Mouse (Mus musculus): ENCODE data around the gene Pcnx3. TPM values are rescaled to one million over a fixed set of nuclear protein-coding genes. Genes with fewer than 3 reads are reported as not detected.

The Pcnx3 gene
- polyA plus RNA-seq, 1 experiment from 2014 or later, result 22.6 TPM

DNA sequence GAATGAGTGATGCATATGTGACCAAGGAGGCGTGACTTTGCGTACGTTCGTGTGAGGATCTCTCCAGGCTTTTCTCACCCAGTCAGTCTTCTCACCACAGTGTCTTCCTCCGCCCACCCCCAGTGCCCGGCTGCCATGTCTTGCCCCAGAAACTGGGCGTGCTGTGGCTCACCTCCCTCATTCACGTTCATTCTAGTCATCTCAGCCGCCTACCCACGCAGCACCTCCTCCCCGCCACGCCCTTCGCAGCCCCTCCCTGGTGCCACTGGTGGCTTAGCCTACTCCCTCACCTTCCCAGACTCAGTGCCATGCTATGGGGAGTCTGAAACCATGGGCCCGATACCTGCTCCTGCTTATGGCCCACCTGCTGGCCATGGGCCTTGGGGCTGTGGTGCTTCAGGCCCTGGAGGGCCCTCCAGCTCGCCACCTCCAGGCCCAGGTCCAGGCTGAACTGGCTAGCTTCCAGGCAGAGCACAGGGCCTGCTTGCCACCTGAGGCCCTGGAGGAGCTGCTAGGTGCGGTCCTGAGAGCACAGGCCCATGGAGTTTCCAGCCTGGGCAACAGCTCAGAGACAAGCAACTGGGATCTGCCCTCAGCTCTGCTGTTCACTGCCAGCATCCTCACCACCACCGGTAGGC is 15.6 kb upstream of the Pcnx3 start, which contains the start of gene Kcnk7:
Gene Kcnk7, plus strand, starts transcription at position 205 of the 638 bp plus-strand sequence.
- Histone ChIP-seq H3K27ac (ENCODE audit: low read depth, low read length) (peak within 1 kb of the TSS; percentile 30; the same call in 1 of the 2 replicates), H3K4me3 (ENCODE audit: low read length) (no peak within 1 kb of the TSS), H3K4me2 (ENCODE audit: low read length) (no peak within 1 kb of the TSS), H3K27me3 (replicated peaks; ENCODE audit: control insufficient read depth, insufficient read depth, low read length) (no peaks in the 10 kb centered on the region), H3K9me3 (ENCODE audit: control insufficient read depth, low read length) (no peaks in the 10 kb centered on the region), H3K36me3 (ENCODE audit: control insufficient read depth, insufficient read depth, low read length) (peaks cover 29% of the 10 kb centered on the region), H3K4me1 (ENCODE audit: control insufficient read depth, insufficient read depth, low read depth, low read length) (no peaks in the 10 kb centered on the region; the same call in 1 of the 2 replicates), H3K9ac (ENCODE audit: low read depth, low read length) (no peak within 1 kb of the TSS)
- 0 out of 2 replicates have a peak, but pooled peaks have one; percentile 13 for ATAC-seq
- WGBS, result 73% methylated on average over 17 of the region's 17 CpGs

DNA sequence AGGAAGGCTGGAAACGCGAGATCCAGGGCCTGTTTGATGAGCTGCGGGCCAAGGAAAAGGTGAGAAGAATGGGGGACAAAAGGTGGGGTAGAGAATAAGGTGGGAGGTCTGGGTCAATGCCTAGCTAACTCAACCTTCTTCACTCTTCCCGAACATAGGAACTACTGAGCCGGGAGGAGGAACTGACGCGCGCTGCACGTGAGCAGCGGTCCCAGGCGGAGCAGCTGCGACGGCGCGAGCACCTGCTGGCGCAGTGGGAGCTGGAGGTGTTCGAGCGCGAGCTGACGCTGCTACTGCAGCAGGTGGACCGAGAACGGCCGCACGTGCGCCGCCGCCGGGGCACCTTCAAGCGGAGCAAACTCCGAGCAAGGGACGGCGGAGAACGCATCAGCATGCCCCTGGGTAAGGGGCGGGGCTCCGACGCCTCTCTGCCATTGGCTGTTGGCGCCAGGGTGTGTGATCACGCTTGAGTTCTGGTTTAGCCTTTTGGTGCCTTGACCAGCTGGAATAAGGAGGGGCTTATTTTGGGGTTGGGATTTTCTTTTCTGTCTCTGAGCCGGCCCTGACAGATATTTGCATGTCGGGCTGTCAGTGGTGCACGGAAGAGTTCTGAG is 7.2 kb upstream of the Pcnx3 start:
- Histone ChIP-seq H3K4me2 (ENCODE audit: low read length) (peak overlapping the region; percentile 53), H3K9ac (ENCODE audit: low read depth, low read length) (peak overlapping the region; percentile 46; the same call in 1 of the 2 replicates), H3K4me3 (ENCODE audit: low read length) (peak overlapping the region; percentile 33), H3K36me3 (ENCODE audit: control insufficient read depth, insufficient read depth, low read length) (peaks cover 29% of the 10 kb centered on the region), H3K27ac (ENCODE audit: low read depth, low read length) (no peak overlapping the region), H3K27me3 (replicated peaks; ENCODE audit: control insufficient read depth, insufficient read depth, low read length) (no peaks in the 10 kb centered on the region), H3K9me3 (ENCODE audit: control insufficient read depth, low read length) (no peaks in the 10 kb centered on the region), H3K4me1 (ENCODE audit: control insufficient read depth, insufficient read depth, low read depth, low read length) (peaks cover 22% of the 10 kb centered on the region)
- ATAC-seq, result peak; percentile 69; the same call in 1 of the 2 replicates
- WGBS, result 9% methylated on average over 41 of the region's 41 CpGs

DNA sequence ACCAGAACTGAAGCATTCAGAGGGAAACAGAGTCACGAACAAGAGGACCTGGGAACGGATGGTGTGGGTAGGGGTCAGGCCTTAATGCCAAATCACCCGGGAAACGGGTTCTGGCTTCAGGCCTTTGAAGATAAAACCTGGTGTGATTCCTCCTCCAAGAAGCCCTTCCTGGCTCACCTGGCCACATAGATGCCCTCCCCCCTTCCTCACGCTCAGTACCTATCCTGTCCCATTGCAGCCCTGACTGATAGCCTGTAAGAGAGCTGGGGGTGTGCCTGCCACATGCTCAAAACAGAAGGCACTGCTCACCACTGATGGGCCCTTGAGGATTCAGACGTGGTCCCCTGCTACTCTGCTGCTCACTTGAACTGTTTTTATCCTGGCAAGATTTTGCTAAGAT is 5.1 kb upstream of the Pcnx3 start:
- no peak overlapping the region for H3K27ac ChIP-seq (ENCODE audit: low read depth, low read length)
- no peak overlapping the region for H3K4me2 ChIP-seq (ENCODE audit: low read length)
- H3K4me3 ChIP-seq (ENCODE audit: low read length), result no peak overlapping the region
- H3K27me3 ChIP-seq (replicated peaks; ENCODE audit: control insufficient read depth, insufficient read depth, low read length), result no peaks in the 10 kb centered on the region
- no peak overlapping the region for H3K9ac ChIP-seq (ENCODE audit: low read depth, low read length)
- no peaks in the 10 kb centered on the region for H3K9me3 ChIP-seq (ENCODE audit: control insufficient read depth, low read length)
- H3K36me3 ChIP-seq (ENCODE audit: control insufficient read depth, insufficient read depth, low read length), result peaks cover 18% of the 10 kb centered on the region
- H3K4me1 ChIP-seq (ENCODE audit: control insufficient read depth, insufficient read depth, low read depth, low read length), result peaks cover 35% of the 10 kb centered on the region
- no peak for ATAC-seq
- WGBS, result 88% methylated on average over 6 of the region's 6 CpGs

DNA sequence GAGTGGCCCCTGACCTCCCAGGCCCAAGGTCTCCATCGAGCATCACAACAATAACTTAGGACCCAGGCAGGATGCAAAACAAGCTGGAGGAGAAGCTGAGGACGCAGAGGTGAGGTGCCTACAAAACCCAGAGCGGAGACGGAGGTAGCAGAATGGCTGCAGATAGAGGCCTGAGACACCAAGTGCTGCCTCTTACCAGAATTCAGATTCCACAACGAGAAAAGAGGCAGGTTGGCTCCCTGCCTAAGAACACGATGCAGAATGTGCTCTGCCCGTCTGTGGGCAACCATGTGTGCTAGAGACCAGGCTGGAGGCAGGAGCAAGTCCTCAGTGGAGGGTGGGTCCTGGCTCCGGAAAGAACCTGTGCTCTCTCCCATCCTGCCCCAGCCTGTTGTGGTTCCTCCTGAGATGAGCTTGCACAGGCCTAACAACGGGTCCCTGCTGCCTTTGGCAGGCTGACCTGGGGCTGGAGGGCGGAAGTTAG is 4.2 kb upstream of the Pcnx3 start:
- Histone ChIP-seq H3K27me3 (replicated peaks; ENCODE audit: control insufficient read depth, insufficient read depth, low read length) (no peaks in the 10 kb centered on the region), H3K27ac (ENCODE audit: low read depth, low read length) (no peak overlapping the region), H3K4me3 (ENCODE audit: low read length) (peak overlapping the region; percentile 6; the same call in 1 of the 2 replicates), H3K9me3 (ENCODE audit: control insufficient read depth, low read length) (no peaks in the 10 kb centered on the region), H3K9ac (ENCODE audit: low read depth, low read length) (peak overlapping the region; percentile 45), H3K36me3 (ENCODE audit: control insufficient read depth, insufficient read depth, low read length) (peaks cover 12% of the 10 kb centered on the region; the same call in 1 of the 2 replicates), H3K4me1 (ENCODE audit: control insufficient read depth, insufficient read depth, low read depth, low read length) (peaks cover 36% of the 10 kb centered on the region), H3K4me2 (ENCODE audit: low read length) (peak overlapping the region; percentile 42)
- 79% methylated on average over 10 of the region's 10 CpGs for WGBS
- ATAC-seq, result no peak

DNA sequence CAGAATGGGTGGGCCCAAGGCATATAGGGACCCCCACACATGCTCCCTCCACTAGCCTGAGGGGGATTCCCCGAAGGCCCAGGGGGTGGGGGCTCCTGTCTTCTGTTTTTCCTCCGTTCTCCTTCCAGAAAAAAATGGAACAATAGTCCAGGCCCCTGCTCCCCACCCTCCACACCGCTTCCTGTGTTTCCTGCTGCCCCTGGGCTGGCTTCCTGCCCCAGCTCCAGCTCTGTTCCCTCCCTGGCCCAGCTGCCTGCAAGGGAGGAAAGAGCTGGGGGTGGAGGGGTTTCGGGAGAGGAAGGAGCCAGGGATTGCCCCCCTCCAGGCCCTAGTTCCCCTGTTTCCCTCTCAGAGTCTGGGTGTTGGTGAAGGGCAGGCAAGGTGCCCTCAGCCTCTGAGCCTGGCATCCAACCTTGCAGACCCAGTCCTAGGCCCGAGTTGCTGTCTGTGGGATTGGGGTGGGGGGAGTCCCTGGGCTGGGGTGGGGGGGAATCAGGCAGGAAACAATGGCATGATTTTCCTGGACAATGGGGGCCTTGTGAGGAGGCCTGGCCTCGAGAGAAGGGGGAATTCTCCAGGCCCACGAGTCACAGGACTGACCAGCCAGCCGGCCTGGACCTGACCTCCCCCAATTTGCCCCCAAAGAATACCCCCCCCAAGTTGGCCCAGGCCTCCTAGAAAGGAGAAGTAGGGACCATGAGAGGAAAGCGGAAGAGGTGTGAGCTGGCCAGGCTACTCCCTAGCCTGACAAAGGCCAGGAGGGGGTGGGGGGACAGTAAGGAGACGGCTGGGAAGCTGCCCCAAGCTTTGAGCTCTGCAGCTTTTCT is 3.6 kb upstream of the Pcnx3 start:
- peak overlapping the region; percentile 97; the same call in 1 of the 2 replicates for H3K4me3 ChIP-seq (ENCODE audit: low read length)
- H3K27me3 ChIP-seq (replicated peaks; ENCODE audit: control insufficient read depth, insufficient read depth, low read length), result no peaks in the 10 kb centered on the region
- ATAC-seq, result no peak
- peak overlapping the region; percentile 45 for H3K9ac ChIP-seq (ENCODE audit: low read depth, low read length)
- H3K4me2 ChIP-seq (ENCODE audit: low read length), result peak overlapping the region; percentile 100
- H3K4me1 ChIP-seq (ENCODE audit: control insufficient read depth, insufficient read depth, low read depth, low read length), result peaks cover 42% of the 10 kb centered on the region
- no peaks in the 10 kb centered on the region for H3K9me3 ChIP-seq (ENCODE audit: control insufficient read depth, low read length)
- peaks cover 6% of the 10 kb centered on the region; the same call in 1 of the 2 replicates for H3K36me3 ChIP-seq (ENCODE audit: control insufficient read depth, insufficient read depth, low read length)
- peak overlapping the region; percentile 35; the same call in 1 of the 2 replicates for H3K27ac ChIP-seq (ENCODE audit: low read depth, low read length)
- 59% methylated on average over 10 of the region's 10 CpGs for WGBS

DNA sequence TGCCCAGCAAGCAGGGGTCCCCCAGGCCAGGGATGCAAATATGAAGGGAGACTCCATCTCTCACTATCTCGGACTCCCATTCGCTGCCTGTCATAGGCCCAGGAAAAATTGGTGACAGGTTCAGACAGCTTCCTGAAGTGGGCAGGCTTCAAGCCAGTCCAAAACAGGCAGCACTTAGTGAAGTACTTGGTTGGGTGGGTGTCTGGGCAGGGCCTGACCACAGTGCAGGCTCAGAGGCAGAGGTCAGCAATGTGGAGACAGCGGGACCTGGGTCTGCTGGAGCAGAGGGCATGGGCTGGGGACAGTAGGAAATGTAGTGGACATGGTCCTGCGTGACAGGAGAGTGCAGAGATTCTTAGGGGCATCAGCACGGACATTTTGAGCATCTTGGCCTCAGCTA is 2.9 kb upstream of the Pcnx3 start:
- Histone ChIP-seq H3K4me1 (ENCODE audit: control insufficient read depth, insufficient read depth, low read depth, low read length) (peaks cover 45% of the 10 kb centered on the region), H3K27me3 (replicated peaks; ENCODE audit: control insufficient read depth, insufficient read depth, low read length) (no peaks in the 10 kb centered on the region), H3K4me2 (ENCODE audit: low read length) (peak overlapping the region; percentile 100), H3K4me3 (ENCODE audit: low read length) (peak overlapping the region; percentile 97; the same call in 1 of the 2 replicates), H3K27ac (ENCODE audit: low read depth, low read length) (no peak overlapping the region), H3K9ac (ENCODE audit: low read depth, low read length) (0 out of 2 replicates have a peak overlapping the region, but pooled peaks have one; percentile 83), H3K36me3 (ENCODE audit: control insufficient read depth, insufficient read depth, low read length) (peaks cover 4% of the 10 kb centered on the region; the same call in 1 of the 2 replicates), H3K9me3 (ENCODE audit: control insufficient read depth, low read length) (no peaks in the 10 kb centered on the region)
- WGBS, result 89% methylated on average over 5 of the region's 5 CpGs
- no peak for ATAC-seq

DNA sequence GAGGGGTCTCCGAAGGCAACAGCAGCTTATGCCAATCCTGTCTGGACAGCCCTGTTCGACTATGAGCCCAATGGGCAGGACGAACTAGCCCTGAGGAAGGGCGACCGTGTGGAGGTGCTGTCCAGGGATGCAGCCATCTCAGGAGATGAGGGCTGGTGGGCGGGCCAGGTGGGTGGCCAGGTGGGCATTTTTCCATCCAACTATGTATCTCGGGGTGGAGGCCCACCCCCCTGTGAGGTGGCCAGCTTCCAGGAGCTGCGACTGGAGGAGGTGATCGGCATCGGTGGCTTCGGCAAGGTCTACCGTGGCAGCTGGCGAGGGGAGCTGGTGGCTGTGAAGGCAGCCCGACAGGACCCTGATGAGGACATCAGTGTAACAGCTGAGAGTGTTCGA is 1.6 kb upstream of the Pcnx3 start:
- WGBS, result 69% methylated on average over 15 of the region's 15 CpGs

DNA sequence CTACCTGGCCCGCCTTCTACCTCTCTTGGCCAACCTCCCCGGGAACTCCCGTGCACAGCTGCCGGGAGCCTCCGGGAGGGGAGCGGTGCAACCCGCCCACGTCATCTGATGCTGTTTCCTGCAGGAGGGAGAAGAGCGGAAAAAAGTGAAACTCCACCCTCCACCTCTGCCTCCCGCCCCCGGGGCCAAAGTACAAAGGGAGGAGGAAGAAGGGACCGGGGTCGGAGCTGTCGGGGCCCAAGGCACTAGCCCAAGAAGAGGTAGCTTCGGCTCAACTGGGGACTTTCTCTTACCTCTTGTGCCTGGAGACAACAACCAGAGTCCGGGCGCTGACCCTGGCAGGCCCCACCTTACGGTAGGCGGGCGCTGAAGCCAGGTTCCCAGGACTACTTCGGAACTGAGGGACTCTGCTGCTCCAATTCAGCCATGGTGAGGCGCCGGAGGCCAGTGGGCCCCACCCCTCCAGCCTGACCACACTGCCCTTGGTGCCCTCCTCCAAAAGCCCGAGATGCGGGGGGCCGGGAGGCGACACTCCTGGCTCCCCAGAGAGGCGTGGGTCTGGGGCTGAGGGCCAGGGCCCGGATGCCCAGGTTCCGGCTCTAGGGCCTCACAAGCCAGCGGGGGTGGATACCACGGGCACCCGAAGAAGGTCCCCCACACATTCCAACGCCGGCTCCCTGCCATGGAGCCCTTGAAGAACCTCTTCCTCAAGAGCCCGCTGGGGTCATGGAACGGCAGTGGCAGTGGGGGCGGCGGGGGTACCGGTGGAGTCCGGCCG is 1.0 kb upstream of the Pcnx3 start:
- WGBS, result 10% methylated on average over 42 of the region's 42 CpGs
- Histone ChIP-seq H3K4me1 (ENCODE audit: control insufficient read depth, insufficient read depth, low read depth, low read length) (peaks cover 43% of the 10 kb centered on the region), H3K36me3 (ENCODE audit: control insufficient read depth, insufficient read depth, low read length) (peaks cover 12% of the 10 kb centered on the region), H3K4me2 (ENCODE audit: low read length) (peak overlapping the region; percentile 100), H3K9ac (ENCODE audit: low read depth, low read length) (peak overlapping the region; percentile 83), H3K9me3 (ENCODE audit: control insufficient read depth, low read length) (no peaks in the 10 kb centered on the region), H3K4me3 (ENCODE audit: low read length) (peak overlapping the region; percentile 97), H3K27me3 (replicated peaks; ENCODE audit: control insufficient read depth, insufficient read depth, low read length) (no peaks in the 10 kb centered on the region), H3K27ac (ENCODE audit: low read depth, low read length) (peak overlapping the region; percentile 87)
- no peak for ATAC-seq

More for the DNA sequence above, 1.6 kb upstream of the Pcnx3 start:
- H3K4me2 ChIP-seq (ENCODE audit: low read length), result peak overlapping the region; percentile 100
- peak overlapping the region; percentile 83 for H3K9ac ChIP-seq (ENCODE audit: low read depth, low read length)
- peak overlapping the region; percentile 87; the same call in 1 of the 2 replicates for H3K27ac ChIP-seq (ENCODE audit: low read depth, low read length)
- peaks cover 43% of the 10 kb centered on the region for H3K4me1 ChIP-seq (ENCODE audit: control insufficient read depth, insufficient read depth, low read depth, low read length)
- H3K9me3 ChIP-seq (ENCODE audit: control insufficient read depth, low read length), result no peaks in the 10 kb centered on the region
- peak overlapping the region; percentile 97 for H3K4me3 ChIP-seq (ENCODE audit: low read length)
- ATAC-seq, result no peak
- peaks cover 8% of the 10 kb centered on the region for H3K36me3 ChIP-seq (ENCODE audit: control insufficient read depth, insufficient read depth, low read length)
- H3K27me3 ChIP-seq (replicated peaks; ENCODE audit: control insufficient read depth, insufficient read depth, low read length), result no peaks in the 10 kb centered on the region

Measured in hindbrain, embryonic 16.5 days (tissue).